Mouse (Mus musculus): Measurements from ENCODE around the gene Cdca5.
"Not testable (repeated sequence)": the region's sequence is repeated elsewhere in the genome, so short reads cannot be mapped to it uniquely, and the experiment has no call there.

The Cdca5 gene

GRCm38 (mm10) chr19:6104476-6104875 lies 19.7 kb downstream of the Cdca5 start:
- DNase-seq (ENCODE audit: low spot score in 2 of 2), result no peak

- DNase-seq (ENCODE audit: low spot score in 2 of 2), result no peak
Observed at GRCm38 (mm10) chr19:6105586-6105985, 20.8 kb downstream of the Cdca5 start, which contains the start of gene Naaladl1. Gene Naaladl1, plus strand, starts transcription at chr19:6105782.

- no peak for DNase-seq (ENCODE audit: low spot score in 2 of 2)
Observed at GRCm38 (mm10) chr19:6113116-6113515, 28.3 kb downstream of the Cdca5 start.

- DNase-seq (ENCODE audit: low spot score in 2 of 2), result no peak
Observed at GRCm38 (mm10) chr19:6116113-6116850, 31.5 kb downstream of the Cdca5 start.

- DNase-seq (ENCODE audit: low spot score in 2 of 2), result no peak
Observed at GRCm38 (mm10) chr19:6117346-6117985, 32.7 kb downstream of the Cdca5 start.

- peak; percentile 83 to 88 for DNase-seq (ENCODE audit: low spot score in 2 of 2)
Observed at GRCm38 (mm10) chr19:6117986-6118676, 33.3 kb downstream of the Cdca5 start, which contains the start of gene Sac3d1. Gene Sac3d1, minus strand, starts transcription at chr19:6118650.

GRCm38 (mm10) chr19:6118677-6119185 lies 33.9 kb downstream of the Cdca5 start:
- no peak for DNase-seq (ENCODE audit: low spot score in 2 of 2)

GRCm38 (mm10) chr19:6121761-6122160 lies 37.0 kb downstream of the Cdca5 start:
- DNase-seq (ENCODE audit: low spot score in 2 of 2), result no peak

- no peak for DNase-seq (ENCODE audit: low spot score in 2 of 2)
Observed at GRCm38 (mm10) chr19:6123330-6123729, 38.5 kb downstream of the Cdca5 start.

- no peak for DNase-seq (ENCODE audit: low spot score in 2 of 2)
Observed at GRCm38 (mm10) chr19:6124898-6125297, 40.1 kb downstream of the Cdca5 start.

GRCm38 (mm10) chr19:6126289-6126688 lies 41.5 kb downstream of the Cdca5 start:
- DNase-seq (ENCODE audit: low spot score in 2 of 2), result no peak

- no peak for DNase-seq (ENCODE audit: low spot score in 2 of 2)
Observed at GRCm38 (mm10) chr19:6126789-6127580, 42.2 kb downstream of the Cdca5 start.

- peak; percentile 94 to 95 for DNase-seq (ENCODE audit: low spot score in 2 of 2)
Observed at GRCm38 (mm10) chr19:6127760-6128341, 43.1 kb downstream of the Cdca5 start, which contains the start of gene Snx15. Gene Snx15, minus strand, starts transcription at chr19:6128304.

GRCm38 (mm10) chr19:6130414-6131128 lies 45.8 kb downstream of the Cdca5 start:
- not testable (repeated sequence) for DNase-seq (ENCODE audit: low spot score in 2 of 2)

GRCm38 (mm10) chr19:6132171-6132827 lies 47.5 kb downstream of the Cdca5 start:
- no peak for DNase-seq (ENCODE audit: low spot score in 2 of 2)

- not testable (repeated sequence) for DNase-seq (ENCODE audit: low spot score in 2 of 2)
Observed at GRCm38 (mm10) chr19:6133197-6133596, 48.4 kb downstream of the Cdca5 start.

GRCm38 (mm10) chr19:6136397-6136796 lies 51.6 kb downstream of the Cdca5 start:
- DNase-seq (ENCODE audit: low spot score in 2 of 2), result no peak

- DNase-seq (ENCODE audit: low spot score in 2 of 2), result no peak
Observed at GRCm38 (mm10) chr19:6139701-6140100, 54.9 kb downstream of the Cdca5 start.

GRCm38 (mm10) chr19:6140374-6140677 lies 55.5 kb downstream of the Cdca5 start:
- DNase-seq (ENCODE audit: low spot score in 2 of 2), result no peak
